Mouse (Mus musculus): Measurements from ENCODE around the gene Mars.
"Not testable (repeated sequence)": the region's sequence is repeated elsewhere in the genome, so short reads cannot be mapped to it uniquely, and the experiment has no call there.

Gene Mars

GRCm38 (mm10) chr10:127310523-127311475 lies 787 bp downstream of the Mars start:
- DNase-seq (ENCODE audit: inconsistent ontology term): peak; percentile 75

DNA sequence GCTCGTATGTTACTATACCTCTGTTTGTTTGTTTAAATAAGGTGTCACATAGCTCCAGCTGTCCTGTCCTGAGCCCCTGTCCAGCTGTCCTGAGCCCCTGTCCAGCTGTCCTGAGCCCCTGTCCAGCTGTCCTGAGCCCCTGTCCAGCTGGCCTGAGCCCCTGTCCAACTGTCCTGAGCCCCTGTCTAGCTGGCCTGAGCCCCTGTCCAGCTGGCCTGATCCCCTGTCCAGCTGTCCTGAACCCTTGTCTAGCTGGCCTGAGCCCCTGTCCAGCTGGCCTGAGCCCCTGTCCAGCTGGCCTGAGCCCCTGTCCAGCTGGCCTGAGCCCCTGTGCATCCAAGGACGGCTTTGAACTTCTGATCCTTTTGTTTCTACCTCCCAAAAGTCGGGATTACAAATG lies 2.4 kb downstream of the Mars start:
- DNase-seq (ENCODE audit: inconsistent ontology term): not testable (repeated sequence)

- no peak for DNase-seq (ENCODE audit: inconsistent ontology term)
These were observed 8.4 kb downstream of the Mars start for GRCm38 (mm10) chr10:127303136-127303535.

DNA sequence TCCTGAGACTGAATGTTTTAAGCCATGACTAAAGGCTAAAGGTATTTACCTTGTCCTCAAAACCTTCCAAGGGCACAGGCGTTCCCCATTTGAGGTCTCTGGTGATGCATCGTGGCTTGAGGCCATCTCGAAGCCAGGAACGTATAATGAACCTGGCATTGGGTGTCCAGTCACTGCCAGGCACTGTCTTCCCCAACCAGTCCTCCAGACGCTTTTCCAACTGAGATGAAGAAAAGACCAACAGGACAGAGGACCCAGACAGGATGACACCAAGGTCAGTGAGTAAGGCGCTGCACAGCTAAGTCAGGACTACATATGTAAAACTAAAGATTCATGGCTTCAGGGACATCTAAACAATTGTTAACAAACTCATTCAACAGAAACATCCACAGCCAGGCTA lies 11.2 kb downstream of the Mars start:
- no peak for DNase-seq (ENCODE audit: inconsistent ontology term)

DNA sequence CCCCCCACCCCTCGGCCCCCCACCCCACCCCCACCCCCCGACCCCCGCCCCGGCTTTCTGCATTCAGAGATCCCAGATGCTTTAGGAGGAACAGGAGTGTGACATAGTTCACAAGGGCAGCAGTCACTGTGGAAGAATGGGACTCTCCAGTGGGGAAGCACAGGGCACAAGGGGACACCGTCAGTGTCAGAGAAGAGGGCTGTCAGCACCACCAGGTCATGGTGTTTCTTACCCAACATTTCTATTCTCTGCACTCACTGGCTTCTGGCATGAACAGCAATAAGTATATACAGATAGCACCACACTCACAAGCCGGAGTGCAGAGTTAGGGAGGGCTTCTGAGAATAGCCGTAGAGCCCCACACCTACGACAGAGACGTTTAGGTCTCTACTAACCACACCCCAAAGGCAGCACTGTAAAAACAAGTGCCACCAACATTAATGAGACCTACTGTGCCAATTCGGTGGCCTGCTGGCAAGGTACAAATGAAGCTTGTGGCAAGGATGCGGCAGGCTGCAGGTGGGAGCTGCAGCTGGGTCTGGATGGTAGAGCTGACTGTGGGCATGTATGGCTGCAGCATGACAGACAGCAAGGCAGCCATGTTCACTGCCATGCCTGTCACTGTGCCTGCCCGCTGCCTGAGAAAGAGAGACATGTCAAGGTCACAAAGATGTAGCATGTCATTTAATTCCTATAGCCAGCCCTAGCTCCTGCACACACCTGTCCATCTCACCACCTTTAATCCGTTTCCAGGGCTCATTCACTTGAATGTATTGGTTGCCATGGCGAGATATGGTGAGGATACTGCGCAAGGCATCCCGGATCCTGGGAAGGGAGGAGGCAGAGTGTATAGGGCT lies 14.3 kb downstream of the Mars start:
- DNase-seq (ENCODE audit: inconsistent ontology term): no peak

DNA sequence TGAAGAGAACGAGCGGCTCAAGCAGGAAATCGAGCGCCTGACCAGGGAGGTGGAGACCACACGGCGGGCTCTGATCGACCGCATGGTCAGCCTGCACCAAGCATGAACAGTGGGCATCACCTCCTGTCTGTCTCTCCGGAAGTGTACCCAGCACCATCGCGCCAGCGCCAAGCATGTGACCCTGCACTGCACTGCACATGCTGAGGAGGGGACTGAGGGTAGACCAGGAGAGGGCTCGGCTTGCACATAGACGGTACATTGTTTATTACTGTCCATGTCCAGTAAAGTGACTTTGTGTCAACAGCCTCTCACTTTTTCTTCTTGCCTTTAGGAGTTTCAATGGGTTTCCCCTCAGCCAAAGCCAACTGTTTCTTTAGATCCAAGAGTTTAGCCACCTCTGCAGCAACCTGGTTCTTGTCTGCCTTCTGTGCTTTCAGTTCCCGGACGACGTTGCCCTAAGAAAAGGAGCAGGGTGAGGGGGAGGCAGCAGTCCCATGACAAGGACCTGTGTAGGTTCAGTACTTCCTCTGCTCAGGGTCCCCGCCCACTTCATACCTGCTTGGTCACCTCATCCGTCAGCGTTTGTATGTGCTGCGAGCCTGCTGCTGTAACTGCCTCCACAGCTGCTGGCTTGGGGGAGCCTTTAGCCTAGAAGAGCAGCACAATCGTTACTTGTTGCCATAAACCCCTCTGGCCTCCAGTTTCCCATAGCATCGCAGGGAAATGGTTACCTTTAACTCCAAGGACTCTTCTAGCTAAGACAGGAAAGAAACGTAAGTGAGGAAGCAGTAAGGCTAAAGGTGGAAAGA lies 15.4 kb downstream of the Mars start:
- no peak for DNase-seq (ENCODE audit: inconsistent ontology term)

GRCm38 (mm10) chr10:127294895-127295510 lies 16.6 kb downstream of the Mars start:
- no peak for DNase-seq (ENCODE audit: inconsistent ontology term)

GRCm38 (mm10) chr10:127293590-127294113 lies 17.9 kb downstream of the Mars start:
- no peak for DNase-seq (ENCODE audit: inconsistent ontology term)

DNA sequence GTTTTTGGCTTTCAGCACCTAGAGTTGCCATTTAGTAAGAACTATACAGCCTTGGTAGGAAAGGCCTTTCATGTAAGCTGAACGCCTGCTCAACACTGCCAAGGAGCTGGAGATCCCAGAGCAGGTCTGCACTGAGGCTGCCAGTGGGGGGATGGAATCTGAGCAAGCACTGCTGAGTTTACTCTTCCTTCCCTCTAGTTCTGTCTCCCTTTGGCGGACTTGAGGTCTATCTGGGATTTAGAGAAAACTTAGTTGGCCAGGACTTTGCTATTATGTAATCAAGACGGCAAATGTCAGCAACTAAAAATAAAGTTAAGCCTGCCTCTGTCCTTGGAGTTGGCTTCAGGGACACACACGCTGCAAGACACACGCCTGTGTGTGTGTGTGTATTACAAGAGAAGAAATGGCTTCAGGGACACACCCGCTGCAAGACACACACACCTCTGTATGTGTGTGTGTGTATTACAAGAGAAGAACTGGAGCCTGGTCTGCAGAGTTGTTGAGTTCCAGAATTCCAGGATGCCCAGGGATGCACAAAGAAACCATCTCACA lies 18.5 kb downstream of the Mars start:
- no peak for DNase-seq (ENCODE audit: inconsistent ontology term)

DNA sequence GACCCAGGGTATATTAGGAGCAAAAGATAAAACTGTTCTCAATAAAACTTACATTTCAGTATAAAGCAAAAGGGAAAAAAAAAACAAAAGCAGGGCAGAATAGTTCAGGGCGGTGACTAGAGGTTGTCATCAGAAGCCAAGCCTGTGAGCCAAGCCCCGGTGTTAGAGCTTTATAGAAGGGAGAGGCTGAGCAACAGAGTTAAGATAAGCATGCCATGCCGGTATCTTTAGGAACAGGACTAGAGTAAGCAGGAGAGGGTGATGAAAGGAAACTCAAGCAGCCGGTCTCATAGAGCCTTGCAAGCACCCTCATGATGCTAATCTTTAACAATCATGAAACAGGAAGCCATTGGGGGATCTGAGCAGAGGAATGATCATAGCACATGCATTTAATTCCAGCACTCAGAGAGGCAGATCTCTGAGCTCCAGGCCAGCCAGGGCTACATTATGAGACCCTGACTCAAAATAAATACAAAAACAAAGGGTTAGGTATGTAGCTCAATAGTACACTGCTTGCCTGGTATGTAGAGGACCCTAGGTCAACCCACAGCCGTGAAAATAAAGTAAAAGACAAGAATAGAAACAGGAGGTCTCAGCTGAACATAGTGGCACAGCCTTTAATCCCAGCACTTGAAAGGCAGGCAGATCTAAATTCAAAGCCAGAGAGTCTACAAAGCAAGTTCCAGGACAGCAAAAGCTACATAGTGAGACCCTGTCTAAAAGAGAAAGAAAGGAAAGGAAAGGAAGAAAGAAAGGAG lies 19.5 kb downstream of the Mars start:
- DNase-seq (ENCODE audit: inconsistent ontology term): no peak

DNA sequence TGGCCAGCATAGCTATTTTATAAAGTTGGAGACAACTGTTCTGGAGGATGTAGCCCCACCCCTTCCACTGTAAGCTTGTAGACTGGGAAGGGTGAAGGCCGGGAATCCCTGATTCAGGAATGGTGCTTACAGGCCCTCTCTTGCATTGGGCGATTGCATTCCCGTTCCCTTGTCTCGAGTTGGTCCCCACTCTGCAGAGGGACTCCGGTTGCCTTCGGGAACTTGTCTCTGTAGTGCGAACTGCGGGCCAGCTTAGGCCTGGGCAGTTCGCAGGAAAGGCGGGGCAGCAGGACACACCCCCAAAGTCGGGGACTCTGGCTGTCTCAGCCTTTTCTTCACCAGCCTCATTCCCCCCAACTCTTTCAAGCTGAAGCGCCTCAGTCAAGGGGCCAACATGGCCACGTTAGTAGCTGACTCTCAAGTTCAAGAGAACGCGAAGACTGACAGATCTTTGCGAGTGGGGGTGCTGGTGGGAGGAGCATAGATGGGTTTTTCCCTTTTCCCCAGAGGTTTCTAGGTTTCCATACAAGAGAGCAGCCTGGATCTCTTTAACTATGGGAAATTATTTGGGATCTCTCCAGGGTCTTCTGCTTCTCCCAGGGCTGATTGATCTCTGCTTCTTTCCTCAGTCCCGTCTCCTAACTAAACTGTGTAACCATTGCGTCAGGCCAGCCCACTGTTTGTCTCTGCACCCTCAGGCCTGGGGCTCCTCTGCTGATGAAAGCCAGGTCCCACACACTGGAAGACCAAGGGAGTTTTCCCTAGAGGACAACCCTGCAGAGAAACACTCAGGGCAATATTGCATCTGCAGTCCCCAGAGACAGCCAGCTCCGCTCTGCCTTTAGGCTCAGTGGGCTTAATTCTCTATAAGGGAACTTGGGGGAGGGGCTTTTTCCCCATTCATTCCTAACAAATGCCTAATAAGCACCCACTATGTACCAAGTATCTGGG lies 20.4 kb downstream of the Mars start:
- DNase-seq (ENCODE audit: inconsistent ontology term): no peak

GRCm38 (mm10) chr10:127290307-127290929 lies 21.2 kb downstream of the Mars start:
- DNase-seq (ENCODE audit: inconsistent ontology term): peak; percentile 100

DNA sequence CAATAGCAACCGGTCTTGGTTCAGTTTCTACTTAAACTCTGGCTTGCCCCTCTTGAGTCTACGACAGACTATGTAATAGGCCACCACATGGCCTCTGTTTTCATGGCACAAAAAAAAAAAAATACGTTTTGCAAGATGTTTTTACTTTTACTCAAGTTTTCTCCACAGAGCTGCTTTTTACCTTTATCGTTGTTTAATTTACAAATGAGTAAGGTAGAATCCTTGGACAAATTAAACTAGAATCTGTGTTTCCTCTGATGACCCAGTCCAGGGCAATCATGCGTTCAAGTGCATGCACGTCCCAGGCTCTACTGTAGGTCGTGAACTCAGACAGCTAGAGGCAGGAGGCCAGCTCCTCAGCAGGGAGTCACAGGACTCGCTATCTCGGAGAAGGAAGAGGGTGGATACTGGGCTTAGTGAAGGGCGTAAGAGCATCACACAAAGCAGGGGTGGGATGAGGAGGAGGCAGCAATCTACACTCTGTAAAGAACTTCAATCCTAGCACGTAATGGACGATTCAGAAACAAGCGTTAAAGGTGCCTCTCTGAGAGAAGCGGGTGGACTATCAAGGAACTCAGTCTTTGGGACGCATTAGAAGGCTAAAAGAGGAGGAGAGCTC lies 21.9 kb downstream of the Mars start:
- DNase-seq (ENCODE audit: inconsistent ontology term): peak; percentile 84

DNA sequence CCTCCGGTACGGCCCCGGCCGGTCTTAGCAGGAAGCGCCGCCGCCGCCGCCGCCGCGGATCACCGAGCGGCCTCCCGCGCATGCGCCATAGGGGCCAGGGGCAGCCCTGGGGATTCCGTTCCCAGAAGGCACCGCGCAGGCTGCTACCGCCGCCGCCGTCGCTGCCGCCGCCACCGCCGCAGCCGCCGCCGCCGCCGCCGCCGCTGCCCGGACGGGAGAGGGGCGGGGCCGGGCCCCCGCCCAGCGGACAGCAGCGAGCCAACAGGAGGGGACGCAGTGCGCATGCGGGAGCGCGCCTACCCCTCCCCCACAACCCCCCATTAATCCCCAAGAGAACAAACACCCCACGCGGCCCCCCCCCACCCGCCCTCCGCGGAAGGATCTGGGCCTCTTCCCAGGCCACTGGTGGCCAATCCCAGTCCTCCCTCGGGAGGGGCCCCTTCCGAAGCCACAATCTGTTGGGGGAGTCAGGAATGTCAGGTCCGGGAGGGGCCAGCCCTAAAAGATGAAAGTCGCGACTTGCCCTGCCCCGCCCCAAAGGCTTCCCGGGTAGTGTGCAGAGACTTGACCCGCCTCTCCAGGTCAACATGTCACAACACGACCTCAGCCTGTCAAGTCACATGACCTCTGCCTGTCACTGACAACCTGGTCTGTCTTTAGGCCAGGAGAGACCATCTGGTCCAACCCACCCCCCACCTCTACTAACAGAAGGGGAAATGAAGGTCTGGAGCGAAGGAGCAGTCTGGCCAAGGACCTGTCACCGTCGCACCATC lies 22.6 kb downstream of the Mars start, which contains the start of gene Mbd6:
Gene Mbd6 (minus strand): TSS at position 219 of the 773 bp plus-strand sequence.
- peak; percentile 94 for DNase-seq (ENCODE audit: inconsistent ontology term)

DNA sequence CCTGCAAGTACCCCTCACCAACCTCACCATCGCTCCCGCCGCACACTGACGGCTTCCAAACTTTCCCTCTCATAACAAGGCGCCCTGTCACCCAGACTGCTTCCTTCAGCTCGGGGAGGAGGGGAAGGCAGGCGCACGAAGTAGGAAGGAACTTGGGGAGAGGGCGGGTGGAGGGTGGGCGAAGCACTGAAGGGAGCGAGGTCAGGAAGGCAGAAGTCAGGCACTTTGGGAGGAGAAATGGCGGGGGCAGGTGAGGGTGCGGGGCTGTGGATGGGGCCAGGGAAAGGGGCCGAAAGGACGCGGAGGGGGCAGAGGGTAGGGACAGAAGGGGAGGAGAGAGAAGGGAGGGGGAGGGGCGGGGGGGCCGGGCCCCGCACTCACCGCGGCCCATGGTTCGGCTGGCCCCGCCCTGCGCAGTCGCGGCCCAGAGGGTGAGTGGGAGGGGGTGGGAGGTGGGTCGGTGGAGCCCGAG lies 23.2 kb downstream of the Mars start:
- no peak for DNase-seq (ENCODE audit: inconsistent ontology term)

- DNase-seq (ENCODE audit: inconsistent ontology term): no peak
These were observed 23.7 kb downstream of the Mars start for GRCm38 (mm10) chr10:127287936-127288293.

Measured in Muller cell, postnatal 12 days (primary cell).